Mouse (Mus musculus) skeletal muscle tissue, adult 2 months (tissue): ENCODE results near the gene Spryd4.
"Not testable (repeated sequence)": the region's sequence is repeated elsewhere in the genome, so short reads cannot be mapped to it uniquely, and the experiment has no call there.

Experiments used
- DNase-seq: peaks from one replicate; pipeline ENCODE4 v3.0.0-alpha.2; 2012; ENCODE audit warnings: low read depth, low spot score

The Spryd4 gene

GRCm38 (mm10) chr10:128187181-128187605, 24.4 kb downstream of the Spryd4 start:
- DNase-seq, result no peak

GRCm38 (mm10) chr10:128185959-128186358, 25.6 kb downstream of the Spryd4 start:
- peak; percentile 90 for DNase-seq

GRCm38 (mm10) chr10:128185277-128185940, 26.2 kb downstream of the Spryd4 start:
- peak; percentile 67 for DNase-seq

- DNase-seq, result peak; percentile 29
These were observed 27.3 kb downstream of the Spryd4 start for GRCm38 (mm10) chr10:128184296-128184695.

- DNase-seq, result peak; percentile 34
These were observed 31.6 kb downstream of the Spryd4 start, which contains the start of gene Rbms2 for GRCm38 (mm10) chr10:128179989-128180388. Rbms2 (minus strand) TSS chr10:128180297.

GRCm38 (mm10) chr10:128177316-128177715, 34.3 kb downstream of the Spryd4 start:
- no peak for DNase-seq

- peak; percentile 71 for DNase-seq
These were observed 35.4 kb downstream of the Spryd4 start for GRCm38 (mm10) chr10:128175996-128176755.

GRCm38 (mm10) chr10:128175302-128175701, 36.3 kb downstream of the Spryd4 start:
- DNase-seq, result no peak

GRCm38 (mm10) chr10:128171348-128171747, 40.3 kb downstream of the Spryd4 start:
- not testable (repeated sequence) for DNase-seq

GRCm38 (mm10) chr10:128167091-128167490, 44.5 kb downstream of the Spryd4 start:
- no peak for DNase-seq

- DNase-seq, result not testable (repeated sequence)
These were observed 45.9 kb downstream of the Spryd4 start for GRCm38 (mm10) chr10:128165726-128166125.
